Mouse (Mus musculus): ENCODE data around the gene Polr3h.
"Not testable (repeated sequence)": the region's sequence is repeated elsewhere in the genome, so short reads cannot be mapped to it uniquely, and the experiment has no call there.

Gene Polr3h

GRCm38 (mm10) chr15:81914668-81915067 is 11.4 kb downstream of the Polr3h start:
- DNase-seq: no peak

GRCm38 (mm10) chr15:81912498-81912897 is 13.5 kb downstream of the Polr3h start:
- DNase-seq: no peak

DNA sequence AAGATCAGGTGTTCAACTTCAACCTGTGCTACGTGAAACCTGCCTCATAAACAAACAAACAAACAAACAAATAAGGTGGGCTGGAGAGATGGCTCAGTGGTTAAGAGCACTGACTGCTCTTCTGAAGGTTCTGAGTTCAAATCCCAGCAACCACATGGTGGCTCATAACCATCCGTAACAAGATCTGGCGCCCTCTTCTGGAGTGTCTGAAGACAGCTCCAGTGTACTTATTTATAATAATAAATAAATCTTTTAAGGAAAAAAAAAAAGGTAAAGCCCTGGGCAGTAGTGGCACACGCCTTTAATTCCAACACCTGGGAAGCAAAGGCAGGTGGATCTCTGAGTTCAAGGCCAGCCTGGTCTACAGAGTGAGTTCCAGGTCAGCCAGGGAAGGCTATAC is 17.3 kb downstream of the Polr3h start:
- DNase-seq: not testable (repeated sequence)

GRCm38 (mm10) chr15:81907953-81908352 is 18.1 kb downstream of the Polr3h start:
- DNase-seq: no peak

GRCm38 (mm10) chr15:81904939-81905338 is 21.1 kb downstream of the Polr3h start:
- DNase-seq: peak; percentile 70

DNA sequence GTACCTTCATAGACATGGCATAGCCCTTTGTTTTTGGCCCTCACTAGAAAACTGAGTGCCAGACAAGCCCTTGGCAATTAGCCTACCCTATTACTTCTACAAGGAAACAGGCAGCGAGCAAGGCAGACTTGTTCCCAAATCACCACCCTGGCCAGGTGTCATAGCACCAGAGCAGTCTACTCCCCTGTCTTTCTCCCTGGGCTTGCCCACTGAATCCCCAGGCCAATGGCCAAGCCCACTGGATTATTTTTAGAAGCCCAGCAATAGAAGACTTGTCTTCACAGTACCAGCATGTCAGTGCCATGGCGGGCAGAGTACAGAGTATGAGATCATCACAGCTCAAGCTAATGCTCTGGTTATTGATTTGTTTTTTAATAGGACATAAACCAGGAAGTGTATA is 27.3 kb downstream of the Polr3h start:
- no peak for DNase-seq

DNA sequence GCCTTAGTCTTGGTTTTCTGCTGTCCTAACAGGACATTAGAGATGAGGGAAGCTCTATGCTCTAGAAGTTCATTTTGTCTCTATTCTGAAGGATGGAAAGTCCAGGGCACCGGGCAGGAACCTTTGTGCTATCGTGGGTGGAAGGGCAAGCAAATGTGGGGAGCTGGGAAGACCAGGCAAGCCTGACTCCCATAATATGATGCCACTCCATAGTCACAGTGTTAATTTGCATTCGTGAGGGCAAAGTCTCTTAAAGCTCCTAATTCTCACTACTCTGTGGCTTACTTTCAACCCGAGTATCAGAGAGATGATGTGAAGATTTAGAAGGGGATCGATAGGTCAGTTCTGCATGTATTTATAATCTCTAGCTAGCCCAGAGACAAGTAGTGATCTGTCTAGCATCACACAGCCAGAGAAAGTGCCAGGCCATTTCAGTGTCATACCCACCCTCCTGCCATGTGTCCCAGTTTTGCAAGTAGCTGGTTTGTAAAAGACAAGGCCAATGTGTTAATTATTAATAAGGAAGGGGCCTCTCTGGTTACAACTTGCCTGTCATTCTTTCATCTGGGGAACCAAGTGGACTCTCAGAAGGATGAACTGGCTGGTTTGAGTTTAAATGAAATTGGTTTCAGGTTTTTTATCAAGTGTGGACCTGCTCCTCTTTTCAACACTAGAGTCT is 28.3 kb downstream of the Polr3h start:
- no peak for DNase-seq

GRCm38 (mm10) chr15:81896407-81896806 is 29.6 kb downstream of the Polr3h start:
- no peak for DNase-seq

GRCm38 (mm10) chr15:81894002-81894401 is 32.0 kb downstream of the Polr3h start:
- no peak for DNase-seq

DNA sequence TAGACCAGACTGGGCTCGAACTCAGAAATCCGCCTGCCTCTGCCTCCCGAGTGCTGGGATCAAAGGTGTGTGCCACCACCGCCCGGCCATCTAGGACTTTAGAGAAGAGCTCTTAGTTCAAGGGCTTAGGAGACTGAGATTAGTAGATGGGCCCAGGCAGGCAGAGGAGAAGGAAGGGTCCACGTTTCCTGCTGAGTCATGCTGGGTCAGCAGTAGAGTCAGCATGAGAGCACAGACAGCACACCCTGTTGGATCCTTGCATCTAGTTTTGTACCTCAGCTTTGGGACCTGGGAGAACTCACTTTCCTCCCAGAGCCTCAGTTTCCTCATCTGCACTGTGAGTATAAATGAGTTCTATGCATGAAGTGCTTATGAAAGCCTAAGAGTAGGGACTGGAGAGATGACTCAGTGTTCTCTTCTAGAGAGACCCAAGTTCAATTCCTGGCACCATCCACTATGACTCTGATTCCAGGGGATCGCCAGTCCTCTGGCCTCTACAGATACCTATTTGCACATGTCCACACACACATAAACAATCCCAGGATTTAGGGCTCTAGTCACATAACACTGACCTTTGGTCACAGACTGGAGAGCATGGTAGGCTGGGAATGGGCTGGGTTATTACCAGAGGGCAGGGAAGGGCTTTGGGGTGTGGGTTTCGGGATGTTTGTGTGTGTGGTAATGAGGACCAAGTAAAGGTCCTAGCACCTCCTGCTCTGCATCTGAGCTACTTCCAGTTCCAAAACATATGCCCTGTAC is 34.0 kb downstream of the Polr3h start:
- no peak for DNase-seq

GRCm38 (mm10) chr15:81891140-81891802 is 34.8 kb downstream of the Polr3h start:
- DNase-seq: peak; percentile 80

GRCm38 (mm10) chr15:81889175-81889574 is 36.9 kb downstream of the Polr3h start:
- DNase-seq: no peak

DNA sequence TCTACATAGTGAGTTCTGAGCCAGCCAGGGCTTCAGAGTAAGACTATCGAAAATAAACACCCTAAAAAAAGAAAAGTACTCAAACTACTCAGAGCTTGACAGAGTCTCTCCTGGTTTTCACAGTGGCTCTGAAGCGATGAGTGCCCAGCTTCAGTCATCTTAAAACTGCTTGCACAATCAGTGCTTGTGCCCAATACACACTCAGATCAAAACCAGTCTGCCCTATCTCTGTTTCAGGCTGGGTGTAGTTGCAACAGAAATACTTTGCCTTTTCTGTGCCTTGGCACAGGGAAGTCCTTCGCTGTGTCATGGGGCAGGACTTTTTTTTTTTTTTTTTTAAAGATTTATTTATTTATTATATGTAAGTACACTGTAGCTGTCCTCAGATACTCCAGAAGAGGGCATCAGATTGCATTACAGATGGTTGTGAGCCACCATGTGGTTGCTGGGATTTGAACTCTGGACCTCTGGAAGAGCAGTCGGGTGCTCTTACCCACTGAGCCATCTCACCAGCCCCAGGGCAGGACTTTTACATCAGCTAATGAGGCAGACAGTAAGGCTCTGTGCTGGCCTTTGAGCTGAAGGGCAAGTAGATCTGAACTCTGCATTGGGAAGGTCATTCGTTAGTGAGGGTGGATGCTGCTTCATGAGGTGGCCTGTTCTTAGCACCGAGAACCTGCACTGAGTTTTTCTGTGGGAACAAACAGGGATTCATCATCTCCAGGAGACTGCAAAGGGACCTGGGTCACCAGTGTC is 39.1 kb downstream of the Polr3h start:
- no peak for DNase-seq

DNA sequence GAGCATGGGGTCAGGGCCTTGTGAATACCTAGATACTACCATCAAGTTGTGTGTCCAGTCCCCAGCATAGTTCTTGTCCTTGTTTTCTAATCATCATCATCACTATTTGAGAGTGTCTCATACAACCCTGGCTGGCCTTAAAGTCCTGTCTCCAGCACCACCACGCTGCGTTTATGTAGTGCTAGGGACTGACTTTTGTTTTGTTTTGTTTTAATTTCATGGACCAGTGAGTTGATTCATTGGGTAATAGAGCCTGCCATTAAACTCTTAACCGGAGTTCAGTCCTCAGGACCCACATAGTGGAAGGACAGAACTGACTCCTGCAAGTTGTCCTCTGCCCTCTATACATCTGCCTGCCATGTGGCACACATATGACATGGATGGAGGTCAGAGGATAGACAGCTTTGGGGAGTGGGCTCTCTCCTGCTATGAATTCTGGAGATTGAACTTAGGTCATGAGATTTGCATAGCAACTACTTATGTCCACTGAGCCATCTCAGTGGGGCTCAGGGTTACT is 40.6 kb downstream of the Polr3h start:
- no peak for DNase-seq

DNA sequence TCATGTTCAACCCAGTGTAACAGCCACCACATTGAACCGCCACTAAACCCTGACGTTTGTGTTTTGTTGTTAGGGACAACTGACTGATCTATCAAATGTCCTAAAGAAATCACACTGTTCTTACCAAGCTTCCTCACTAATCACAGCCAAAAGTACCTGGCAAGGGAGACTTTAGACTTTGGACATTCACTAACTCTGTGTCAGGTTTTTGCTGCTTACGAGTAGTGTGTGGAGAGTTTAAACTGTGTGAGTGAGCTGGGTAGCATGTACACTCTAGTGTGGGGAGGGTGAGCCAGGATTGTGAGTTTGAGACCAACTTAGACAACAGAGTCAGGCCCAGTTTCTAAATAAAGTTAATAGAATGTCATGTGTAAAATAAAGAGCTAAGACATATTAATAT is 43.7 kb downstream of the Polr3h start:
- no peak for DNase-seq

DNA sequence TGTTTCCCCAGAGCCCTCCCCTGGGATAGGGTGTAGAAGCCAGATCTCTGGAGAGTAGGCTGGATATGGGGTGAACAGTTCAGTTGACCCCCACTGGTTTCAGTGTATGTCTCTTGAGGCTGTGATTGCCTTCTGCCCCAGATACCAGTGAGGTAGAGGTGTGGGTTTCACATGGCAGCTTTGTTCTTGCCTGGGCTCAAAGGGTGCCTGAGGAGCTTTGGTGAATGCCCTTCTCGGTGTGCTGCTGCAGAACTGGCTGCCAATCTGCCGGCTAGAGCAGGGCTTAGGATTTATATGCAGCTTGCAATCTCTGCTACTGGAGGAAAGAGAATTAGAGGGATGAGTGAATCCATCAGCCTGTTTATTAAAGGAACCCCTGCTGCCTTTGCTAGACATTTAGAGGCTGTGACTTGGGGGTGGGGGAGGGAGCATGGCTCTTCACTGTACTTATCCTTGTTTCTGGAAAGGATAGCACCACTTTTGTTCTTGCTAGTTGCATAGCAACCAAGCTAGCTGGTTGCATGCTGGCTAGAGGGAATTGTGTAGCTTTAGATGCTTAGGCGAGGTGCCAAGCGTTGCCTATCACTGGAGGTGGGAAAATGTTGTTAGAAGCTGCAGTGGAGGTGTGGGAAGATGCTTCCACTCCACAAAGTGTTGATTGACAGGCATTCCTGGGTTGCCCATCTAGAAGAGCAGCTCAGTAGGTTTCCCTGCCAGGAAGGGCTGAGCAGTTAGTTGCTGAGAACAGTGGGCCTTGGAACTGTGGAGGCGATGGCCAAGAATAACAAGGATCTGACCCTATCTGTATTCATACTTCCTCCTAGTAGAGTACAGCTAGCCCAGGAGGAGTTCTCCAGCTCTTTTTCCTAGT is 46.3 kb downstream of the Polr3h start:
- peak; percentile 91 for DNase-seq

DNA sequence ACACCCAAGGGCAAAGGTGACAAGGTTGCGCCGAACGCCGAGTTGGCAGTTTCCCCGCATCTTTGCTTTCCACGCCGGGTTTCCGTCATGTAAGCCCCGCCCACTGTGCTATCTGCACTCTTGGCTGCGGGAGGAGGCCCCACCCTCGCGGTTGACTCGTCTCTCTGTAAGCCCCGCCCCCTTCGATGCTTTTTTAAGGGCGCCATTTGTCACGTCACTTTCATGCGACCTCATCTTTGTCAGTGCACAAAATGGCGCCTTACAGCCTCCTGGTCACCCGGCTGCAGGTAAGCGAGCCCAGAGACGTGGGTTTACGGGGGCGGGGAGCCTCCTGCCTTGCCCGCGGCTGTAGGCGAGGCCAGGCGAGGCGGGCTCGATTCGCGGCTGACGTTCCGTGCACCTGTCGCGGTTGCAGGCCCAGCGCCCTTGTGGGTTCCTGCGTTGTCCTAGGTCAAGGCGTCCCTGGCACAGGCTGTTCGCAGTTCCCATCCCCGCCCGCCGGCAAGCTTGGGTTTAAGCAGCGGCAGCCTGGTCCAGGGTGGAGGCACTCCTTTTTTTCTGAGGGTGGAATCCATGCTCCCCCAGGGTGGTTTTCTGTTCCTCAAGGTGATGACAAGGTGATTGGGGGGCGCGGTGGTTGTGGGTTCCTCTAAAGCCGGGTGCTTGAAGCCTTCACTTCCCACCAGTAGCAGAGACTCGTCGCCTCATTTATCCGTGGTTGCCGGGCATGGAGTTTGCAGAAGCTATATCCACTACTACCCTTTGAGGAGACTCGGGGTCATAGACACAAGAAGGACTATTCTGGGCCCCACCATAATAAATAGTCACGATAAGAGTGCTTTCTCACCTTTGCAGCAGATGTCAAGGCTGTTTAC is 53.5 kb downstream of the Polr3h start, which contains the start of gene Aco2:
Gene Aco2 (plus strand): TSS at position 48 of the 875 bp plus-strand sequence.
- peak; percentile 99 for DNase-seq

GRCm38 (mm10) chr15:81871604-81872261 is 54.3 kb downstream of the Polr3h start, which contains the start of gene Phf5a:
Gene Phf5a (minus strand): TSS chr15:81871911.
- peak; percentile 88 for DNase-seq

GRCm38 (mm10) chr15:81869985-81870384 is 56.1 kb downstream of the Polr3h start:
- no peak for DNase-seq

- no peak for DNase-seq
These were observed 61.8 kb downstream of the Polr3h start for GRCm38 (mm10) chr15:81864238-81864637.
